Mouse (Mus musculus): ENCODE data around the gene Klrb1f.
"Not testable (repeated sequence)": the region's sequence is repeated elsewhere in the genome, so short reads cannot be mapped to it uniquely, and the experiment has no call there.

Gene Klrb1f

GRCm38 (mm10) chr6:129045601-129046000 lies at the start of gene Klrb1f:
Gene Klrb1f (plus strand): TSS chr6:129045901.
- DNase-seq, result no peak

- no peak for DNase-seq
Measured at GRCm38 (mm10) chr6:128996054-128996767, 49.5 kb upstream of the Klrb1f start.

DNA sequence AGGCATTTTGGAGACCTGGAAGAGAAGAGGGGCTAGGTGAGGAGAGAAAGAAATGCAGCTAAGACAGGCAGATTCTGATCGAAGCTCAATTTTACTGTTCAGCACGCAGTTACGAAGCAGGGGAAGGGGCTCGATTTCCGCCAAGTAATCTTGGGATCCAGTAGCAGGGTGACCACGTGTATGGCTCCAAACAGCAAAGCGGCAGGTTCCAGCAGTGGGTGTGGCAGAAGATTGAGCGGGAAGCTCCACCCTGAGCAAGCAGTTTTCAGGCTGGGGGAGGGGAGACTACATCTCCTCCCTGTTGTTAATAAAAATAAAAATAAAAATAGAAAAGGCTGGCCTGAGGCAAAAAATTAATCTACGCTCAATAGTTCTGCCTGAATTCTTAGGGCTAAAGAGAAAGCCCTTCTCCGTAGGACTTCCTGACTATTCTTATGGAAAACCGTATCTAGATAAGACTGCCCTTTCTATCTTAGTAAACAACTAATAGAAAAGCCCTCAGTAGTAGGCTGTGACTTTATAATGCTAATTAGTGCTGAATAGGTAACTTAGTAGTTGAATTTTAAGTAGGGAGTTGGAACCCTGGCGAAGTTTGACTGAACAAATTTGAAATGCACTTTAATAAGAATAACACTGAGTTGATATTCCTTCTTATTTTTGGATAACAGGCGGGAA lies 48.8 kb upstream of the Klrb1f start:
- DNase-seq, result no peak

- no peak for DNase-seq
Measured at GRCm38 (mm10) chr6:129001392-129001791, 44.3 kb upstream of the Klrb1f start.

- no peak for DNase-seq
Measured at GRCm38 (mm10) chr6:129008552-129008951, 37.1 kb upstream of the Klrb1f start.

- not testable (repeated sequence) for DNase-seq
Measured at GRCm38 (mm10) chr6:129009846-129010504, 35.7 kb upstream of the Klrb1f start.

- no peak for DNase-seq
Measured at GRCm38 (mm10) chr6:129010505-129010873, 35.2 kb upstream of the Klrb1f start.

DNA sequence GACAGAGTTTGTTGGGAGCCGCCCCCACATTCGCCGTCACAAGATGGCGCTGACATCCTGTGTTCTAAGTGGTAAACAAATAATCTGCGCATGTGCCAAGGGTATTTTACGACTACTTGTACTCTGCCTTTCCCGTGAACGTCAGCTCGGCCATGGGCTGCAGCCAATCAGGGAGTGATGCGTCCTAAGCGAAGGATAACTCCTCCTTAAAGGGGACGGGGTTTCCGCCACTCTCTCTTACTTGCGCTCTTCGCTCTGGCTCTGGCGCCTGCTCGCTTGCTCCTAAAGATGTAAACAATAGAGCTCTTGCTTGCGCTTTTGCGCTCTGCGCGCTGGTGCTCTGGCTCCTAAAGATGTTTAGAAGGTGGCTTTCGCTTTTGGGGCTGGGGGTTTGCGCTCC lies 33.7 kb upstream of the Klrb1f start:
- DNase-seq, result not testable (repeated sequence)

GRCm38 (mm10) chr6:129012966-129013365 lies 32.7 kb upstream of the Klrb1f start:
- no peak for DNase-seq

DNA sequence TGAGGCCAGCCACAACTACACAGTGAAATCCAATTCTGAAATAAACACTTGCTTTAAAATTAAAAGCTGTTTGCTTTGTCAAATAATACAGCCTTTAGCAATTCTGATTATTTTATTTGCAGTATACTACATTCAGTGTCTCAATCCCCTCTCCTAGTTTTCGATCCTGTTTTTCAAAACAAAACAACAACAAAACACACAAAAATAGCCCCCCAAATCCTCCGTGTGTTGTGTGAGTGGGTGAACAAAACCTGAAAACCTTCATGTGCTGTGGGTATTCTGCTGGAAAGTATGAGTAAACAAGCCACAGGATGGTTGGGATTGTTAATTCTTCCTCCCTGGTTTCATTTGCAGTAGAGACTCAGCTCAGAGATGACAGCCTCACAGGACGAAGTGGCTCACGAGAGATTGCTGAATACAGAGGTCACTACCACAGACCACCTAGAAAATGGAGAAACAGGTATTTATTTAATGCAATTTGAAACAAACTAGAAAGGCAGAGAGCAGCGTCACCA lies 31.9 kb upstream of the Klrb1f start:
- no peak for DNase-seq

DNA sequence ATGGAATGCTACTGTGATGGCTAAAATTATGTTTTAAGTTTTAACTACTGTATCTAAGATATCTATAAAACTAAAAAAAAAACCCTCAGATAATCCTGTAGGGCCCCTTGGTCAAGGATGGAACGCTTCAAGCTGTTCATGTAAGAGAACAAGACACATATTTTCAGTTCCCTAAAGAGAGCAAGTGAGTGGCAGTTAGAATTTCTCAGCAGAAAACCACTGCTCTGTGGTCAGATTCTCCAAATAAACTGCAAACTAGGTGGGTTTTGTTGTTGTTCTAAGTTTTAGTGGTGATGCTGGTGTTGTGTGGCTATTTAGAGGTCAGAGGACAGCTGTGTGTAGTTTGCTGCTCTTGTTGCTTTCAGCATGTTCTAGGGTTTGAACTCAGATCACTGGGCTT lies 31.3 kb upstream of the Klrb1f start:
- DNase-seq, result no peak

DNA sequence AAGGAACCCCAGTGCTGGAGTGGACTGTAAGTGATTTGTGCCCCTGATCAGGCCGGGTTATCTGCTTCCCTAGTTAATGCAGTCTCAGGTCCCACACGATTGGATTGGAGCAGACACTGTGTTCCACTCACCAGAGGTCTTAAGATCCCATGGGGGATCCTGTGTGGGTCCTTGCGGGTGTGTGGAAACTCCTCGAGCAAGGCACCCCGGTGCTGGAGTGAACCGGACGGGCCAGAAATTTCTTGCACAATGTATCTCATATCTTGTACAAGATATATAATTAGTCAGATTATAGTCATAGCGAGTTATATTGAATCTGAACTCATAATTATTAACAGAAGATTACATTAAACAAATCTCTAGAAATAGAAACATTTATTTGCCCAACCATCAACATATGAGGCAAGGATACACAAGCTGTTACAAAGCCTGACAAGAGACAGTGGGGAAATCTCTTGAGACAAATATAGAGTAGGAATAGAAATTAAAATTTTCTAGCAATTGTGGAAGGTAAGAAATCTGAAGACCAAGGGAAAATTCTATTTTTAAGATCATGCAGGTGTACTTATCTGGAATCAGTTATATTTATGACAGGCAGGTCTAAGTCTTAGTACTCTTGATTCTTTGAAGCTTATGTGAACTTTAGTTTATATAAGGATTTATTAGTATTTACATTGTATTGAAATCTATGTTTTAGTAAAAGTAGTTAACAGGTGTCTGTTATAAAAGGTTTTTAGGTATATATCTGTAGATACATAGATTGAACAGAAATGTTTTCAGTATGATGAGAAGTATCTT lies 18.1 kb upstream of the Klrb1f start:
- DNase-seq, result no peak

DNA sequence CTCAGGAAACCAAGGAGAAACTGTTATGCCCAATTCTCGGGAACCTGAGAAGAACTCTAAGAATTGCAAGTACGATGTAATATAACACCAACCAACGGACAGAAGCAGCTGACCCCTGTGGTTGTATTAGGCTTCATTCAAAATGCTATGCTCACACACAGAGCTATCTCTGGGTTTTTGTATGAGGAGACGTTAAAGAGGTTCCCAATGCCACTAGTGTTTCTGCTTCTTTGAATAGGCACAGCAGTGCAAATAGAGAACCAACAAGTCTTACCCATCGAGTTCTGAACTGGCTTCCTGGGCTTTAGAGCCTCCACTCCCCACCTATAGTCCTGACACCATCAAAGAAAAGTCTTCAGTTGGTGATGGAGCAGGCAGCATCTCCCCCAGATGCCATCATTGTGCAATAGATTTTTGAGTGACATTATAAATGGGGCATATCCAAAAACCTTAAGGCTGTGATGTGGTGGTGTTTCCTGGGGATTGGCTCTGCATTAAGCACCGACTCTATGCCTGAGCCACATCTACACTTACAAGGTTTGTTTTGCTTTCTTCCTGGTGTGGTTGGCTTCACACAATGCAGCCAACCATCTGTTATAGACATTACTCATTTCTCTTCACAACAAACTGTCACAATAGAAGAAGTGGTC lies 15.4 kb upstream of the Klrb1f start:
- DNase-seq, result no peak

DNA sequence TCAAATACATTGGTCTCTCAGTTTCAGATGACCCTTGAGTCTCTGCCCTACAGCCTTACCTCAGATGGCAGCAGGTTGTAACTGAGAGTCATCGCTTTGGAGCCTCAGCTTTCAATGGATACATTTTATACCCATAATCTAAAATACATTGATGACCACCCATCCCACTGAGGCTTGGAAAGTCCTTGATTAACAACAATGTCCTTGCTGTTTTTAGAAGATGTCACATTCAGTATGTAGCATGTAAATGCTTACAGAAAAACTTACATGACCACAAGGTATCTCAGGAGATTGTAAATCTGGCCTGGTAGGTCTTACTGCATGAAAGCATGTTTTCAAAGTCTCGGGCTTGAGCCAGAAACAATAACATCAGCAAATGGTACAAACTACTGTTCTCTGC lies 14.7 kb upstream of the Klrb1f start:
- DNase-seq, result no peak

GRCm38 (mm10) chr6:129033397-129033796 lies 12.3 kb upstream of the Klrb1f start:
- no peak for DNase-seq

DNA sequence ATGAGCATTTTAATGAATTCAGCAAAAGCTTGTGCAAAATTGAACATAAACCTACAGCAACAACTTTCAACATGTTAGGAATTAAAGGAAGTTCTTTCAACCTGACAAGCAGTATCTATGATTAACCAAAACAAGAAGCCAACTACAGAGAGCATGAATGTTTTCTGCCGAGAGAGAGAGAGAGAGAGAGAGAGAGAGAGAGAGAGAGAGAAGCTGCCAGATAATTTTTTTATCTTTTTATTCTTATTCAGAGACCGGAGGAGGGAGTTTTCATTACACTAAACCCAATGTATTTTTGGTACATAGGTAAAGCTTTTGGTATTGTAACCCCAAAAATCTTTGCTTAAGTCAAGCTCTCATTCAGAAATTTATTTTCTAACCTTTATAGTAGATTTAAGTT lies 10.7 kb upstream of the Klrb1f start:
- DNase-seq, result no peak

GRCm38 (mm10) chr6:129036326-129036725 lies 9.4 kb upstream of the Klrb1f start:
- no peak for DNase-seq

- no peak for DNase-seq
Measured at GRCm38 (mm10) chr6:129036890-129037463, 8.7 kb upstream of the Klrb1f start.

DNA sequence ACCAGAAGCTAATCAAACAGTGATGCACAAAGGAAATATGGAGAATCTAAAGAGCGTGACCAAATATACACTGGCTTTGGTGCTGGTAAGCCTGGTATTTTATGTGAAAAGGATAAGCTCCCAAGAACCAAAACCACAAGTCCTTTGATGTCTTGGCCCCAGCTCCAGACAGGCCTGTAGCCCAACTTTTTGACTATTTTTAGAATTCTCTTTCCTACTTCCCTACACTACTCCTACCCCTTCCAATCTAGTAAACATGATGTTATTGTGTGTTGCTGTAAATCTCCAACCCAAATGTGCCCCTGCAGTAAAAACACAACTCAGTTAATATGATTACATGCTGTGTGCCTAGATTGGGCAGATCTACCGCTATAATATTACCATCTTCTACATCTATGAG lies 4.2 kb upstream of the Klrb1f start:
- no peak for DNase-seq

DNA sequence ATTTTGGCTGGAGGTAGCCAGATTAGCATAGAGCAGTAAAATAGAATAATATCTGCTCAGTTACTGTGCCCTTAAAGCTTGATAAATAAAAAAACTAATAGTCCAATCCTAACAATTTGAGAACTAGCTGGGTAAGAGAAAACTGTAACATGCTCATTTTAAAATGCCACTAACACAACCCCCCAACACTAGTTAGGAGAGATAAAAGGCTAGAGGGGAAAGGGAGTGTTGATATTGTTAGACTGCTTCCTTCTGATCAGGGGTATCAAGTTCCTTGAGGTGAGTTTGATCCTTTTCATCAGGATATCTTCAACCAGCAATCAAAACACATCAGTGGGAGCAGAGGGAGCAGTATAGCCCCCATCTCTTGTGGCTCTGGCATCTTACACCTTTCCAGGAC lies 3.2 kb upstream of the Klrb1f start:
- no peak for DNase-seq

GRCm38 (mm10) chr6:129048381-129048780 lies 2.7 kb downstream of the Klrb1f start:
- no peak for DNase-seq

DNA sequence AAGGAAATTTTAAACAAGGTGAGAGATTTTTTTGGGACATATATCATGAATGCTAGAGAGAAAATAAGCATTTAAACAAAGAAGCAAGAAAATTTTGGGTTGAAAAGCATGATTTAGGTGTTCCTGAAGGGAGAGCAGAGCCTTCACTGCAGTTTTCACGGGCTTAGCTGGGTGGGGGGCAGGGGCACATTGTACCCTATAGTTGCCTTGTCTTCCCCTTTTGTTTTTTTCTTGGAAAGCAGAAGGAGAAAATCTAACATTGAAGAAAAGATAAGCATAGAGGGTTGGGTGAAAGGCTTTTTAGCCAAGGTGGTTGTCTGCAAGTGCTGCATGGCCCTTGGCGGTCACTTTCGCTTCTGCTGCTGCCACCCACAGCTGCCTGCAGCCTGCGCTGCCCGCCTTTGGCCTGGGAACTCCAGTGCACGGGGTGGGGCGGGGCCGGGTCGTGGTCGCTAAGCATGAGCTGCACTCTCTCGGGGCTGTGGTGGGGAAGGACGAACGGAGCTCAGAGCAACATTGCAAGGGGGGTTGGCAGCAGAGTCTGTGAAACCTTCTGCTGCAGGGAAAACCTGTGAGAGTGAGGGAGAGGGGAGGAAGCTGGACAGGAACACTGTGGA lies 3.3 kb downstream of the Klrb1f start:
- DNase-seq, result peak in 1 of 2 experiments; percentile 22

All from cerebellum, postnatal 25 days (tissue).